Mouse (Mus musculus): Measurements from ENCODE around the gene Ntn5. TPM values are rescaled to one million over a fixed set of nuclear protein-coding genes. Genes with fewer than 3 reads are reported as not detected.
A peak's percentile ranks its signal among the peaks of the same experiment; 100 is the strongest.

The Ntn5 gene
- polyA plus RNA-seq, 1 experiment: 5.5 TPM

DNA sequence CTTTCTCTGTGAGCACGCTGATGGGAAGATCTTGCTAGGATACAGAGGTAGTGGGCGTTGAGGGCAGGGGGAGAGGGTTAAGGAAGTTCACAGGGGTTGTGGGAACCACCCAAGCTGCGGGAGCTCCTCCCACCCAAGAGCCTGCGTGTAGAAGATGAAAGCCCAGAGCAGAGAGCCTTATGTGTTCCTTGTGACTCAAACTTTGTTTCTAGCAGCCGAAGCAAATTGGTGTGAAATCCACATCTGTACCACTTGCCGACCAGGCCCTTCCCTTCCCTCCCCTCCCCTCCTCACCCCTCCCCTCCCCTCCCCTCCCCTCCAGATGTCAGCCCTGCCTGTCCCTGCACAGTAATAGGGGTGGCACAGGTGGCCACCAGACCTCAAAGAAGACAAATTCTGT is 11.3 kb downstream of the Ntn5 start:
- TF ChIP-seq CTCF (IDR thresholded peaks at IDR 0.05; ENCODE audit: insufficient read depth, low read length) (no peak), POLR2A (IDR thresholded peaks at IDR 0.05; ENCODE audit: borderline replicate concordance, extremely low read depth, low read depth, low read length) (no peak)
- H3K4me1 ChIP-seq (ENCODE audit: control insufficient read depth, insufficient read depth, low read length): no peaks in the 10 kb centered on the region; the same call in 1 of the 2 replicates
- WGBS: 26% methylated on average over 6 of the region's 6 CpGs
- DNase-seq: no peak
- no peak overlapping the region for H3K4me3 ChIP-seq (replicated peaks; ENCODE audit: extremely low read depth, low read depth, low read length)

DNA sequence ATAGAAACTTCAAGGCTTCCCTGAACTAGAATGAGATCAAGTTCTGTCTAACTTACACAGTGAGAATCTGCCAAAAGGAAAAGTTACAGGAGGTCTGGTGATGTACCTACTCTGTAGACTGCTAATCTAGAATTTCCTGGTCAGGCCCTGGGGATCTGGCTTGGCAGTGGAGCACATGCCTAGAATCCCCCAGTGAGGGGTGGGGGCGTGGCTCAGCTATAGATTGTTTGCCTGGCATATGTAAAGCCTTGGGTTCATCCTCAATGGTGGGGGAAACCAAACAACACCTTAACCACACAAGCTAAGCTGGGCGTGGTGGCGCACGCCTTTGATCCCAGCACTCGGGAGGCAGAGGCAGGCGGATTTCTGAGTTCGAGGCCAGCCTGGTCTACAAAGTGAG is 14.1 kb downstream of the Ntn5 start:
- no peak for DNase-seq
- no peaks in the 10 kb centered on the region; the same call in 1 of the 2 replicates for H3K4me1 ChIP-seq (ENCODE audit: control insufficient read depth, insufficient read depth, low read length)
- no peak overlapping the region for H3K4me3 ChIP-seq (replicated peaks; ENCODE audit: extremely low read depth, low read depth, low read length)
- WGBS: 87% methylated on average over 7 of the region's 7 CpGs
- TF ChIP-seq POLR2A (IDR thresholded peaks at IDR 0.05; ENCODE audit: borderline replicate concordance, extremely low read depth, low read depth, low read length): no peak
- TF ChIP-seq CTCF (IDR thresholded peaks at IDR 0.05; ENCODE audit: insufficient read depth, low read length): no peak

DNA sequence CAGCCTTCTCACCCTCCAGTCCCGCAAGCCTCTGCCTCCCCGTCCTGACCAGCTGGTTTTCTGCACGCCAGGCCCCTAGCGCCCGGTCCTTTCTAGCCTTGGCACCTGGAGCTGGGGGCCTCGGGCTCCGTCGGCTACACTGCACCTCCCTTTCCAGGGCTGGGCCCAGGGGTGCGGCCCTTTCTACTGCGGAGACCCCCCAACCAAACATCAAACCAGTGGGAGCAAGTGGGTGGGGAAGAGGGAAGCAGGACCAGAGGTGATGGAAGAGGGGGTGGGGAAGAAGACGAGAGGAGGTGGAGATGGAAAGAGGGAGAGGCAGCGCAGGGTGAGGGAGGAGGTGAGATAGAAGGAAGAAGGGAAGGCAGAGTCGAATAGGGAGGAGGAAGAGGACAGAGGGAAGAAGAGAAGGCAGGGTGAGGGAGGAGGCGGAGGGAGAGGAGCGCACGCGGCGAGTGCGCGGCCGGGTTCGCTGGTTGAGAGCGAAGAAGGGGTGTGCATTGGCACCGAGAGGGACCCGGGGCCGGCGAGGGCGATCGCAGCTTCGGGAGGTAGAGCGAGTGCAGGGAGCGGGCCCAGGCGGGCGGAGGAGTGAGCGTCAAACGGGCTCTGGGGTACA is 15.8 kb downstream of the Ntn5 start, which contains the start of gene Car11:
Gene Car11, plus strand, starts transcription at position 321 of the 619 bp plus-strand sequence.
- TF ChIP-seq CTCF (IDR thresholded peaks at IDR 0.05; ENCODE audit: insufficient read depth, low read length): no peak
- no peak for TF ChIP-seq POLR2A (IDR thresholded peaks at IDR 0.05; ENCODE audit: borderline replicate concordance, extremely low read depth, low read depth, low read length)
- Histone ChIP-seq H3K4me1 (ENCODE audit: control insufficient read depth, insufficient read depth, low read length) (no peaks in the 10 kb centered on the region; the same call in 1 of the 2 replicates), H3K4me3 (replicated peaks; ENCODE audit: extremely low read depth, low read depth, low read length) (peak within 1 kb of the TSS; percentile 7)
- DNase-seq: no peak
- WGBS: 6% methylated on average over 36 of the region's 36 CpGs

DNA sequence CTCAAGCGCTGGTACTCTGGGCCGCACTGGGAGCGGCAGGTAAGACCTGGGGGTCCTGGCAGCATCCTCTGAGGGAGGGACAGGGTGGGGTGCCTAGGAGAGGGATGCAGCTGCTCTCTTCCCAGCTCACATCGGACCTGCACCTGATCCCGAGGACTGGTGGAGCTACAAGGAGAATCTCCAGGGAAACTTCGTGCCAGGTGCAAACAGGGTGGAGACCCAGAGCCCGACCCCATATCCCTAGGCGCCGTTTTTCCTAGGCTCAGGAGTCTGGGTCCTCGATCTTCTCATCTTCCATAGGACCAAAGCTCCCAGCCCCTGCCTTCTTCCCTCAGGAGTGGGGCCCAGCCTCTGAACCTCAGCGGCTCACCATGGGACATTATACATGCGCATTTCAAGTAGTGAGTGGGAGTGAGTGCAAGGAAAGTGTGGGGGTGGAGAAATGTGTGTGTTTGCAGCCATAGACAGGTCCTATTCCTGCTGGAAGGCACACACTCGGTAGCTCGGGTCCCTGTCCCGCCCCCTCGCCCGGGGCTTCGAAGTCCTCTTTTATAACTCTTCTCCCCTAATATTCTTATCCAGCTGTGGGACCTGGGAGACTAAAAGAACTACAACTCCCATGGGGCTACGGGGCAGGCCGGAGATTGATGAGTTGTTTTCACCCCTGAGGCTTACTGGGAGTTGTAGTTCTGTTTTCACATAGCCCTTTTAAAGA is 16.6 kb downstream of the Ntn5 start:
- DNase-seq: peak; percentile 65
- TF ChIP-seq POLR2A (IDR thresholded peaks at IDR 0.05; ENCODE audit: borderline replicate concordance, extremely low read depth, low read depth, low read length): no peak
- TF ChIP-seq CTCF (IDR thresholded peaks at IDR 0.05; ENCODE audit: insufficient read depth, low read length): no peak

DNA sequence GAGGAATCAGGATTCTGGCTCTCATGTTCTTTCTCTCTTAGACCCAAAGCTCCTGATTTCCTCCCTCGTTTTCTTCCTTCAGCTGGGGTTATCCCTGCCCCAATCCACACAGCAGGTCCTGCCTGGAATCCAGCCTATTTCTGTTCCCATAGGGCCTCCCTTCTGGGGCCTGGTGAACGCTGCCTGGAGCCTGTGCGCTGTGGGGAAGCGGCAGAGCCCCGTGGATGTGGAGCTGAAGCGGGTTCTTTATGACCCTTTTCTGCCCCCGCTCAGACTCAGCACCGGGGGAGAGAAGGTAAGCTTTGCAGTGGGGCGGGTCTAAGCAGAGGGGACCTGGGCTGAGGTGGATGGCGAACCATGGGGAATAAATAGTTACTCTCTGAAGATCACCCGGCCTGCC is 17.2 kb downstream of the Ntn5 start:
- TF ChIP-seq POLR2A (IDR thresholded peaks at IDR 0.05; ENCODE audit: borderline replicate concordance, extremely low read depth, low read depth, low read length): no peak
- TF ChIP-seq CTCF (IDR thresholded peaks at IDR 0.05; ENCODE audit: insufficient read depth, low read length): no peak
- H3K4me1 ChIP-seq (ENCODE audit: control insufficient read depth, insufficient read depth, low read length): no peaks in the 10 kb centered on the region; the same call in 1 of the 2 replicates
- no peak for DNase-seq
- WGBS: 34% methylated on average over 11 of the region's 11 CpGs
- no peak overlapping the region for H3K4me3 ChIP-seq (replicated peaks; ENCODE audit: extremely low read depth, low read depth, low read length)

More for the DNA sequence above, 16.6 kb downstream of the Ntn5 start:
- no peak overlapping the region for H3K4me3 ChIP-seq (replicated peaks; ENCODE audit: extremely low read depth, low read depth, low read length)
- WGBS: 2% methylated on average over 20 of the region's 20 CpGs
- H3K4me1 ChIP-seq (ENCODE audit: control insufficient read depth, insufficient read depth, low read length): no peaks in the 10 kb centered on the region; the same call in 1 of the 2 replicates

DNA sequence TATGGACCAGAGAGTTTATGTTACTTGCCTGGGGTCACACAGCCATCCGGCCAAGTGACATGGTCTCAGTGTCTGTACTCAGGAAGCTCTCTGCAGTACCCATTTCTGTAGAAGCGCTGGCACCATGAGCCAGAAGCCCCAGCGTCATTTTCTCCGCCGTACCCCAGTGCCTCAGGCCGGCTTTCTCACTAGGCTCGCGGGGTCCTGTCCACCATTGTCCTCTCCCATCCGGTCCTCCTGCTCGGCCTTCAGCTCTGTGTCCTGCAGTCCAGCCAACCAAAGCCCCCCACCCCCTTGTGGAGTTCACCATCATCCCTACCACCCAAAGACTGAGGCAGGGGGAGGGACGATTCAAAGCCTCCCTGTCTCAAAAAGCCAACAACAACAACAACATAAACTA is 17.8 kb downstream of the Ntn5 start:
- Histone ChIP-seq H3K4me3 (replicated peaks; ENCODE audit: extremely low read depth, low read depth, low read length) (no peak overlapping the region), H3K4me1 (ENCODE audit: control insufficient read depth, insufficient read depth, low read length) (no peaks in the 10 kb centered on the region; the same call in 1 of the 2 replicates)
- no peak for TF ChIP-seq POLR2A (IDR thresholded peaks at IDR 0.05; ENCODE audit: borderline replicate concordance, extremely low read depth, low read depth, low read length)
- TF ChIP-seq CTCF (IDR thresholded peaks at IDR 0.05; ENCODE audit: insufficient read depth, low read length): no peak
- 87% methylated on average over 11 of the region's 11 CpGs for WGBS
- DNase-seq: no peak

DNA sequence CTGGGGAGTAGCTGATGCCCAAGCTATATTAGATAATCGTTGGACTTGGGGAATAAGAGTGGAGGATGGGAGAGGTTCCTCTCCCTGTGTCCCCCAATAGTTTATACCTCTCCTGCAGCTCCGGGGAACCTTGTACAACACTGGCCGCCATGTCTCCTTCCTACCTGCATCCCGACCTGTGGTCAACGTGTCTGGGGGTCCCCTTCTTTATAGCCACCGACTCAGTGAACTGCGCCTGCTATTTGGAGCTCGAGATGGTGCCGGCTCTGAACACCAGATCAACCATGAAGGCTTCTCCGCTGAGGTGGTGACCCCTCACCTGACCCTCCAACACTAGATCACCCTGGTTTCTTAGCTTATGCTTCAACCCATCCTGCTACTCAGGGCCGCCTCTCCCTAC is 18.5 kb downstream of the Ntn5 start:
- no peak for DNase-seq
- peaks cover 3% of the 10 kb centered on the region; the same call in 1 of the 2 replicates for H3K4me1 ChIP-seq (ENCODE audit: control insufficient read depth, insufficient read depth, low read length)
- no peak overlapping the region for H3K4me3 ChIP-seq (replicated peaks; ENCODE audit: extremely low read depth, low read depth, low read length)
- 89% methylated on average over 11 of the region's 11 CpGs for WGBS
- no peak for TF ChIP-seq POLR2A (IDR thresholded peaks at IDR 0.05; ENCODE audit: borderline replicate concordance, extremely low read depth, low read depth, low read length)
- no peak for TF ChIP-seq CTCF (IDR thresholded peaks at IDR 0.05; ENCODE audit: insufficient read depth, low read length)

DNA sequence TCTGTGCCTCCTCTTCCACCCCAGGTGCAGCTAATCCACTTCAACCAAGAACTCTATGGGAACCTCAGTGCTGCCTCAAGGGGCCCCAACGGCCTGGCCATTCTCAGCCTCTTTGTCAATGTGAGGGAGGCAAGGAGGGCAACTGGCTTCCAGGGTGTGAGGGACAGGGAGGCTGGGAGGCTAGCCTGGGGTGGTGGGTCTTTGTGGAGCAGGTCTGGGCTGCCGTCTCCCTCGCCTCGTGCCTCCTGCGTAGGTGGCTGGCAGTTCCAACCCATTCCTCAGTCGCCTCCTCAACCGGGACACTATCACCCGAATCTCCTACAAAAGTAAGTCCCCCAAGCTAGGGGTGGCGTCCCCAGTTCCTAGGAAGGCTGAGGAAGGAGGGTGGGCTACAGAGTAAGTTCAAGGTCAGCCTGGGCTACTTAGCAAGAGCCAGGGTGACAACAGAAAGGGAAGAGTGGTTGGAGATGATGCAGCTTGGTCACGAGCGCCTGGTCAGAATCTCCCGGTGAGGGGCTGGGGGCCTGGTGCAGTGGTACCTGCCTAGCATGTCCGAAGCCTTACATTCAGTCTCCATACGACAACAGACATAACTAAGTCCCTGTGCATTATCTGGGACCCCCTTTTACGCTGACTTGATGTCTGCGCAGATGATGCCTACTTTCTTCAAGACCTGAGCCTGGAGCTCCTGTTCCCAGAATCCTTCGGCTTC is 19.1 kb downstream of the Ntn5 start:
- no peak for DNase-seq
- WGBS: 85% methylated on average over 17 of the region's 17 CpGs
- Histone ChIP-seq H3K4me1 (ENCODE audit: control insufficient read depth, insufficient read depth, low read length) (peaks cover 5% of the 10 kb centered on the region), H3K4me3 (replicated peaks; ENCODE audit: extremely low read depth, low read depth, low read length) (no peak overlapping the region)
- TF ChIP-seq CTCF (IDR thresholded peaks at IDR 0.05; ENCODE audit: insufficient read depth, low read length): no peak

DNA sequence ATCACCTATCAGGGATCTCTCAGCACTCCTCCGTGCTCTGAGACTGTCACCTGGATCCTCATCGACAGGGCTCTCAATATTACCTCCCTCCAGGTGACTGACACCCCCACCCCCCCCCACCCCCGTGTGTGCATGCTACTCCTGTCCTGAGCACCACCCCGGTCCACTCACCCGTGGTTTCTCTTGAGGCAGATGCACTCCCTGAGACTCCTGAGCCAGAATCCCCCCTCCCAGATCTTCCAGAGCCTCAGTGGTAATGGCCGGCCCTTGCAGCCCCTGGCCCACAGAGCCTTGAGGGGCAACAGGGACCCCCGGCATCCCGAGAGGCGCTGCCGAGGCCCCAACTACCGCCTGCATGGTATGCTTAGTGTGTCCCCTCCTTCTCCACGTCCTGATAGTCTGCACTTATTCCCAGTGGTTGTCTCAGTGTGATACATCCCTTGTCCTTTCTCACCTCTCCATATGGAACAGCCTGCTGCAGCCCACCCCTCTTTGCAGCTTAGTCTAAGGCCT is 19.8 kb downstream of the Ntn5 start:
- TF ChIP-seq CTCF (IDR thresholded peaks at IDR 0.05; ENCODE audit: insufficient read depth, low read length) (no peak), POLR2A (IDR thresholded peaks at IDR 0.05; ENCODE audit: borderline replicate concordance, extremely low read depth, low read depth, low read length) (no peak)
- no peak for DNase-seq
- 43% methylated on average over 12 of the region's 12 CpGs for WGBS

More for the DNA sequence above, 19.8 kb downstream of the Ntn5 start:
- peak overlapping the region; percentile 74 for H3K4me3 ChIP-seq (replicated peaks; ENCODE audit: extremely low read depth, low read depth, low read length)
- peaks cover 11% of the 10 kb centered on the region for H3K4me1 ChIP-seq (ENCODE audit: control insufficient read depth, insufficient read depth, low read length)
